Mouse (Mus musculus): ENCODE data around the gene Elmo1. TPM values are rescaled to one million over a fixed set of nuclear protein-coding genes. Genes with fewer than 3 reads are reported as not detected.

The Elmo1 gene
- polyA plus RNA-seq, 1 experiment: not detected

GRCm38 (mm10) chr13:20464161-20464560 lies 373.8 kb downstream of the Elmo1 start:
- Histone ChIP-seq H3K27ac (ENCODE audit: insufficient read depth, low read depth, low read length) (no peak overlapping the region), H3K4me3 (ENCODE audit: insufficient read depth, low read depth, low read length) (no peak overlapping the region), H3K4me1 (ENCODE audit: control insufficient read depth, insufficient read depth, low read length) (0 out of 2 replicates have a peak, but pooled peaks cover 2% of the 10 kb centered on the region)
- no peak for TF ChIP-seq CTCF (IDR thresholded peaks at IDR 0.05; ENCODE audit: insufficient read depth, low read depth, low read length)
- no peak for TF ChIP-seq POLR2A (IDR thresholded peaks at IDR 0.05; ENCODE audit: insufficient read depth, low read depth, low read length)

- Histone ChIP-seq H3K4me1 (ENCODE audit: control insufficient read depth, insufficient read depth, low read length) (0 out of 2 replicates have a peak, but pooled peaks cover 2% of the 10 kb centered on the region), H3K4me3 (ENCODE audit: insufficient read depth, low read depth, low read length) (no peak overlapping the region), H3K27ac (ENCODE audit: insufficient read depth, low read depth, low read length) (no peak overlapping the region)
- WGBS: 98% methylated on average over 1 of the region's 1 CpGs
- TF ChIP-seq CTCF (IDR thresholded peaks at IDR 0.05; ENCODE audit: insufficient read depth, low read depth, low read length) (no peak), POLR2A (IDR thresholded peaks at IDR 0.05; ENCODE audit: insufficient read depth, low read depth, low read length) (no peak)
Measured at GRCm38 (mm10) chr13:20467381-20467780, 377.0 kb downstream of the Elmo1 start.

- WGBS: 2% methylated on average over 6 of the region's 6 CpGs
- H3K4me1 ChIP-seq (ENCODE audit: control insufficient read depth, insufficient read depth, low read length): peaks cover 2% of the 10 kb centered on the region
- peak overlapping the region; percentile 8; the same call in 1 of the 2 replicates for H3K4me3 ChIP-seq (ENCODE audit: insufficient read depth, low read depth, low read length)
- TF ChIP-seq POLR2A (IDR thresholded peaks at IDR 0.05; ENCODE audit: insufficient read depth, low read depth, low read length) (no peak), CTCF (IDR thresholded peaks at IDR 0.05; ENCODE audit: insufficient read depth, low read depth, low read length) (0 out of 2 replicates have a peak, but pooled peaks have one; percentile 28)
- peak overlapping the region; percentile 87 for H3K27ac ChIP-seq (ENCODE audit: insufficient read depth, low read depth, low read length)
Measured at GRCm38 (mm10) chr13:20471732-20472131, 381.3 kb downstream of the Elmo1 start.

- peak overlapping the region; percentile 87 for H3K27ac ChIP-seq (ENCODE audit: insufficient read depth, low read depth, low read length)
- TF ChIP-seq CTCF (IDR thresholded peaks at IDR 0.05; ENCODE audit: insufficient read depth, low read depth, low read length): no peak
- TF ChIP-seq POLR2A (IDR thresholded peaks at IDR 0.05; ENCODE audit: insufficient read depth, low read depth, low read length): no peak
- WGBS: 9% methylated on average over 10 of the region's 10 CpGs
- peaks cover 4% of the 10 kb centered on the region for H3K4me1 ChIP-seq (ENCODE audit: control insufficient read depth, insufficient read depth, low read length)
- peak overlapping the region; percentile 53 for H3K4me3 ChIP-seq (ENCODE audit: insufficient read depth, low read depth, low read length)
Measured at GRCm38 (mm10) chr13:20472301-20472831, 382.0 kb downstream of the Elmo1 start.

GRCm38 (mm10) chr13:20472891-20473539 lies 382.6 kb downstream of the Elmo1 start:
- WGBS: 11% methylated on average over 15 of the region's 15 CpGs
- TF ChIP-seq POLR2A (IDR thresholded peaks at IDR 0.05; ENCODE audit: insufficient read depth, low read depth, low read length): no peak
- TF ChIP-seq CTCF (IDR thresholded peaks at IDR 0.05; ENCODE audit: insufficient read depth, low read depth, low read length): no peak

GRCm38 (mm10) chr13:20473641-20474078 lies 383.3 kb downstream of the Elmo1 start:
- Histone ChIP-seq H3K4me1 (ENCODE audit: control insufficient read depth, insufficient read depth, low read length) (peaks cover 5% of the 10 kb centered on the region), H3K27ac (ENCODE audit: insufficient read depth, low read depth, low read length) (peak overlapping the region; percentile 87), H3K4me3 (ENCODE audit: insufficient read depth, low read depth, low read length) (peak overlapping the region; percentile 53)
- WGBS: 12% methylated on average over 7 of the region's 7 CpGs
- no peak for TF ChIP-seq CTCF (IDR thresholded peaks at IDR 0.05; ENCODE audit: insufficient read depth, low read depth, low read length)
- no peak for TF ChIP-seq POLR2A (IDR thresholded peaks at IDR 0.05; ENCODE audit: insufficient read depth, low read depth, low read length)

More at GRCm38 (mm10) chr13:20472891-20473539, 382.6 kb downstream of the Elmo1 start:
- H3K27ac ChIP-seq (ENCODE audit: insufficient read depth, low read depth, low read length): peak overlapping the region; percentile 87
- H3K4me1 ChIP-seq (ENCODE audit: control insufficient read depth, insufficient read depth, low read length): peaks cover 5% of the 10 kb centered on the region
- peak overlapping the region; percentile 53 for H3K4me3 ChIP-seq (ENCODE audit: insufficient read depth, low read depth, low read length)

GRCm38 (mm10) chr13:20474600-20474999 lies 384.2 kb downstream of the Elmo1 start:
- Histone ChIP-seq H3K27ac (ENCODE audit: insufficient read depth, low read depth, low read length) (peak overlapping the region; percentile 87), H3K4me3 (ENCODE audit: insufficient read depth, low read depth, low read length) (peak overlapping the region; percentile 53)

GRCm38 (mm10) chr13:20481805-20482204 lies 391.4 kb downstream of the Elmo1 start:
- peaks cover 5% of the 10 kb centered on the region for H3K4me1 ChIP-seq (ENCODE audit: control insufficient read depth, insufficient read depth, low read length)
- no peak overlapping the region for H3K4me3 ChIP-seq (ENCODE audit: insufficient read depth, low read depth, low read length)
- WGBS: 78% methylated on average over 1 of the region's 1 CpGs
- H3K27ac ChIP-seq (ENCODE audit: insufficient read depth, low read depth, low read length): no peak overlapping the region
- TF ChIP-seq CTCF (IDR thresholded peaks at IDR 0.05; ENCODE audit: insufficient read depth, low read depth, low read length) (no peak), POLR2A (IDR thresholded peaks at IDR 0.05; ENCODE audit: insufficient read depth, low read depth, low read length) (no peak)

More at GRCm38 (mm10) chr13:20474600-20474999, 384.2 kb downstream of the Elmo1 start:
- 35% methylated on average over 4 of the region's 4 CpGs for WGBS
- peaks cover 5% of the 10 kb centered on the region for H3K4me1 ChIP-seq (ENCODE audit: control insufficient read depth, insufficient read depth, low read length)
- TF ChIP-seq CTCF (IDR thresholded peaks at IDR 0.05; ENCODE audit: insufficient read depth, low read depth, low read length) (no peak), POLR2A (IDR thresholded peaks at IDR 0.05; ENCODE audit: insufficient read depth, low read depth, low read length) (no peak)

- H3K4me3 ChIP-seq (ENCODE audit: insufficient read depth, low read depth, low read length): no peak overlapping the region
- TF ChIP-seq POLR2A (IDR thresholded peaks at IDR 0.05; ENCODE audit: insufficient read depth, low read depth, low read length) (no peak), CTCF (IDR thresholded peaks at IDR 0.05; ENCODE audit: insufficient read depth, low read depth, low read length) (no peak)
- 83% methylated on average over 3 of the region's 3 CpGs for WGBS
Measured at GRCm38 (mm10) chr13:20489110-20489509, 398.7 kb downstream of the Elmo1 start.

More at GRCm38 (mm10) chr13:20489110-20489509, 398.7 kb downstream of the Elmo1 start:
- H3K4me1 ChIP-seq (ENCODE audit: control insufficient read depth, insufficient read depth, low read length): peaks cover 8% of the 10 kb centered on the region
- no peak overlapping the region for H3K27ac ChIP-seq (ENCODE audit: insufficient read depth, low read depth, low read length)

All from olfactory bulb, adult 2 months (tissue).